Mouse (Mus musculus) testis, adult 2 months (tissue): ENCODE results near the gene Carmil3. TPM values are rescaled to one million over a fixed set of nuclear protein-coding genes. Genes with fewer than 3 reads are reported as not detected.

Experiments used
- H3K27ac ChIP-seq: fragments of 200-500 bp; 2 replicates; pipeline ENCODE4 v1.5.1; 2012; ENCODE audit warnings: low read depth, low read length; ENCODE audit not compliant: control insufficient read depth, insufficient read depth
- H3K27me3 ChIP-seq: fragments of 200-500 bp; 2 replicates; pipeline ENCODE4 v1.6.1; 2012; ENCODE audit warnings: mild to moderate bottlenecking, low read length, moderate library complexity; ENCODE audit not compliant: control insufficient read depth, insufficient read depth
- H3K36me3 ChIP-seq: fragments of 200-500 bp; 2 replicates; pipeline ENCODE4 v1.6.1; 2012; ENCODE audit warnings: mild to moderate bottlenecking, low read length; ENCODE audit not compliant: control insufficient read depth, insufficient read depth
- H3K4me1 ChIP-seq: fragments of 200-500 bp; 2 replicates; pipeline ENCODE4 v1.6.1; 2012; ENCODE audit warnings: low read length; ENCODE audit not compliant: control insufficient read depth, insufficient read depth
- H3K4me3 ChIP-seq: fragments of 200-500 bp; 2 replicates; pipeline ENCODE4 v1.5.1; 2012; ENCODE audit warnings: low read depth, mild to moderate bottlenecking, low read length, moderate library complexity, mixed read lengths; ENCODE audit not compliant: control insufficient read depth
- CTCF ChIP-seq: fragments of 200-500 bp; IDR thresholded peaks from 2 replicates; pipeline ENCODE4 v1.5.1; 2012; ENCODE audit warnings: low read depth, mild to moderate bottlenecking, inconsistent platforms, low read length, moderate library complexity; ENCODE audit not compliant: control insufficient read depth, insufficient read depth, insufficient replicate concordance
- POLR2A ChIP-seq: fragments of 200-500 bp; IDR thresholded peaks from 2 replicates; pipeline ENCODE4 v1.6.1; 2012; ENCODE audit warnings: low read depth, mild to moderate bottlenecking, inconsistent platforms, low read length, moderate library complexity; ENCODE audit not compliant: control insufficient read depth
- polyA plus RNA-seq: library from polyadenylated mRNA; depleted of rRNA; stranded (reverse); fragments of >200 nt; gene quantifications from 2 replicates; pipeline ENCODE4 v1.2.3, GENCODE M21; 2012

Carmil3 gene
- polyA plus RNA-seq, 1 experiment = 1.9 TPM

DNA sequence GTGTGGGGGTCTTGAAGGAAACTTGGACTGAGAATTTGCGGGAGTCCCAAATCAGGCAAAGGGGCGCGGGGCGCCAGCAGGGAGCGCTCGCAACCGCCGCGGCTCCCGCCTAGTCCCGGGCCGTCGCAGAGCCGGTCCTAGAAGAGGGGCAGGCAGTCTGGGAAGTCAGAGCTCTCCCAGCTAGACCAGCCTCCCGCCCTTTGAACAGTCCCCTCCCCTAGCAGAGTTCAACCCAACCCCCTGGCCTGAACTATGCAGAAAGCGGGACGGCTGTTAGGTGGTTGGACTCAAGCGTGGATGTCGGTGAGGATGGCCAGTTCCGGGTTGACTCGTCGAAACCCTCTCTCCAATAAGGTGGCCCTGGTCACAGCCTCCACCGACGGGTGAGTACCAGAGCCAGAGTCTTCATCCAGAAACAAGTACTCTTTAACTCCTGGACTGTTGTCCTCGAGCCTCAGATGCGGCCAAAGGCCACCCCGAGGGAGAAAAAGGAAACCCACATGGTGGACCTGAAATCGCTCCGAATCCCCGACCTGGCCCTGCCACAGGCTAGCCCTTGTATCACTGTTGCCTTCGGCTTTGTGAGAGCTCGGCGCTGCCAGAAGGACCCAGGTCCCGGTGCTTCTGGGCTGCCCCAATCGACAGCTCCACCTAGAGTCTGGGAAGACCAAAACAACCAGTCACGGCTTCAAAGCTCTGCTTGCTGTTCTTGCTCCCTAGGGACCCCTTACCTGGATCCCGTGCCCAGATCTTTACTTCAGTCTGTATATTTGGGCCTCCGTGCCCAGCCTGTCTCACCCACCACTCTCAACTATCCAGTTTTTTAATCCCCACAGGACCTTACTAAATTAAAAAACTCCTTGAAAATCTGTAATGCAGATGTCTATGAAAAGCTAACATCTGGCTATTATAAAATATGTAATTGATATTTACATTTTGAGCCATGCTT, 11.5 kb upstream of the Carmil3 start, which contains the start of gene Dhrs4:
Gene Dhrs4, plus strand, starts transcription at position 108 of the 949 bp plus-strand sequence.
- Histone ChIP-seq H3K4me1 (peaks cover 11% of the 10 kb centered on the region), H3K27ac (peak within 1 kb of the TSS; percentile 51), H3K27me3 (no peaks in the 10 kb centered on the region), H3K4me3 (peak within 1 kb of the TSS; percentile 89), H3K36me3 (no peaks in the 10 kb centered on the region)
- TF ChIP-seq CTCF (peak; percentile 43; the same call in 1 of the 2 replicates), POLR2A (peak; percentile 51)

- H3K4me1 ChIP-seq = peaks cover 11% of the 10 kb centered on the region
- TF ChIP-seq POLR2A (no peak), CTCF (no peak)
- no peak overlapping the region for H3K27ac ChIP-seq
- no peaks in the 10 kb centered on the region for H3K27me3 ChIP-seq
- H3K36me3 ChIP-seq = no peaks in the 10 kb centered on the region
- H3K4me3 ChIP-seq = peak overlapping the region; percentile 54
These were observed 10.8 kb upstream of the Carmil3 start for GRCm38 (mm10) chr14:55479629-55480028.

DNA sequence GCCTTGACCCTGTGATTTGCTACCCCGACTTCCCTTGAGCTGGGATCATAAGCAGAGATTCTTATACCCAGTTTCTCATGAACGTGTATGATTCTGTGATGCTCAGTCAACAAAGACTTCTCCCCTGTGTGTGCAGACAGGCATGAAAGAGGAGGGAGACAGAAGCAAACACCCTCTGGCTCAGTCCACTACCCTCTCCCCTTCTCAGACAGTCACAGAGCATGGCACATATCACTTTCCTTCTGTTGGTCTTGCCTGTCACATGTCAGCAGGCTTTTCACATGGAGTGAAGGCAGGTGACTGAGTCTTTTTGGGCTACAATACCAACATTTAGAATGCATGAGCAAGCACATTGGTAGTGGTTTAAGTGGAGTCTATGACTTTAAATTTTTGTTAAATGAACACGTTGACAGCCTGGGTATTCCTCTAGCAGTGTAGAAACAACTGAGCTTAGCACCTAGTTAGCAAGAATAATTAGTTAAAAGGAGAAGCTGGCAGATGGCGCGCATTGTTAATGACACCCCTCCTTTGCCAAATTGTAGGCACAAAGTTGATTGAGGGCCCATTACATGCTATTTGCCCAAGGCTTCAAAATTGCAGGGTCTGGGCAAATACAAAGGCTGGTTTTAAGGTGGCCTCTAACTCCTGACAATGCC, 5.9 kb upstream of the Carmil3 start:
- no peak overlapping the region for H3K27ac ChIP-seq

DNA sequence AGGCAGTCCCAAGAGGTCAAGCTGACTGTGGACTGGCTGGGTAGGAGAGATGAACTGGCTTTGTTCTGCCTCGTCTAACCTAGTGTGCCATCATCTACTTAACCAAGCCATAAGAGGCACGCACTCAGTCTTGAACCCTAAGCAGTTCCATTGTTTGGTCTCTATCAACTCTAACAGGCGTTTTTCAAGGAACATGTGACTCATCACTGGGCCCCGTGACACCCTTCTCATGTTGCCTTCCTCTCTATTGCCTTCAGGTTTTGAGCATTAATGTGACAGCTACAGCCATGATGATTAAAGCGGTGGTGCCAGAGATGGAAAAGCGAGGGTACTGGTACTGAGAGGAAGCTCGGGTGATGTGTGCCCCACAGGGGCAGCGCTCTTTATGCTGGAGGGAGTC, 3.6 kb upstream of the Carmil3 start:
- TF ChIP-seq CTCF = no peak
- no peak for TF ChIP-seq POLR2A
- H3K4me3 ChIP-seq = no peak overlapping the region
- H3K36me3 ChIP-seq = no peaks in the 10 kb centered on the region
- peaks cover 14% of the 10 kb centered on the region for H3K4me1 ChIP-seq
- H3K27ac ChIP-seq = no peak overlapping the region
- H3K27me3 ChIP-seq = no peaks in the 10 kb centered on the region

More for the DNA sequence above, 5.9 kb upstream of the Carmil3 start:
- peaks cover 5% of the 10 kb centered on the region for H3K4me1 ChIP-seq
- no peaks in the 10 kb centered on the region for H3K27me3 ChIP-seq
- H3K4me3 ChIP-seq = no peak overlapping the region
- no peaks in the 10 kb centered on the region for H3K36me3 ChIP-seq
- TF ChIP-seq CTCF = no peak
- no peak for TF ChIP-seq POLR2A

DNA sequence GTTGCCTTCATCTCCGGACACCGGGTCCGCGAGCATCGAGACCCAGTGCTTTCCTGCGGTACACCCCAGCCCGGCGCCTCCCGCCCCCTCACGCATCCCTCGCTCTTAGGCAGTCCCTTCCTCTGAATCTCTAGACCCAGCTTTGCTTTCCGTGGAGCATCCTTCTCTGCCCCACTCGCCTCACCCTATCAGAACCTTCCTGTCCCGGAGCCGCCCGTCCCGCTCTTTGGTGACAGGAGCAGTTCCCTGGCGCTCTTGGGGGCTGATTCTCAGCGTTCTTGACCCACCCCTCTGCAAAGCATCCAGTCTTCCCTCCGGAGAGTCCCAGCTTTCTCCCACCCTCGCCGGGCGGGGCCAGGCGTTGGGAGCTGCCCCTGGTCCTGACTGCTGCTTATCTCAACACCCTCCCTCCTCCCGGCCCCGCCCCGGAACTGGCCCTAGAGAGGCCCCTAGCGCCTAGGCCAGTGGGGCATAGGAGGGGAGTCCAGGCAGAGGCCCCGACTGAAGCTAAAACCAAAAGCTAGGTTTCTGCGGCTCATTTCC, 911 bp downstream of the Carmil3 start:
- Histone ChIP-seq H3K27me3 (no peaks in the 10 kb centered on the region), H3K27ac (no peak overlapping the region), H3K4me1 (peaks cover 14% of the 10 kb centered on the region), H3K36me3 (no peaks in the 10 kb centered on the region), H3K4me3 (peak overlapping the region; percentile 79)
- TF ChIP-seq CTCF (no peak), POLR2A (no peak)

DNA sequence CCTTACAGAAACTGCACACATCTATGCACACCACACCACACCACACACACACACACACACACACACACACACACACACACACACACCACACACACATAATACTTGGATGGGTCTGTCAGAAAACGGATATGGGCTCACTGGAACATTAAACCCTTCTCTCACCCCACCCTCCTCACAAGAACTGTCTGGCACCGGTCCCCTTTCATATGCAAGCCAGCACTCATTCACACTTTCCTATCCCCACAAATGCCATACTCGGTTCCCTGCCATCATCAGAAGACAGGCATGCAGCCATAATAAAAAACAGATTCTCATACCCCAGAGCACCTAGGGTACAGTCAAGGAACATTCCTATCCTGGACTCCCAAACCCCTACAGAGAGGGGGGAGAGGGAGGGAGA, 1.7 kb downstream of the Carmil3 start:
- Histone ChIP-seq H3K27me3 (no peaks in the 10 kb centered on the region), H3K36me3 (no peaks in the 10 kb centered on the region), H3K4me3 (no peak overlapping the region), H3K27ac (no peak overlapping the region), H3K4me1 (peaks cover 14% of the 10 kb centered on the region)
- TF ChIP-seq CTCF (no peak), POLR2A (no peak)
